Mouse (Mus musculus) kidney, postnatal 10 days (tissue): ENCODE data around the gene Hoxc4.
A peak's percentile ranks its signal among the peaks of the same experiment; 100 is the strongest.

ENCODE experiments used
- DNase-seq: peaks from one replicate; pipeline ENCODE4 v3.0.0; 2021; ENCODE audit warnings: mixed read lengths

The Hoxc4 gene

DNA sequence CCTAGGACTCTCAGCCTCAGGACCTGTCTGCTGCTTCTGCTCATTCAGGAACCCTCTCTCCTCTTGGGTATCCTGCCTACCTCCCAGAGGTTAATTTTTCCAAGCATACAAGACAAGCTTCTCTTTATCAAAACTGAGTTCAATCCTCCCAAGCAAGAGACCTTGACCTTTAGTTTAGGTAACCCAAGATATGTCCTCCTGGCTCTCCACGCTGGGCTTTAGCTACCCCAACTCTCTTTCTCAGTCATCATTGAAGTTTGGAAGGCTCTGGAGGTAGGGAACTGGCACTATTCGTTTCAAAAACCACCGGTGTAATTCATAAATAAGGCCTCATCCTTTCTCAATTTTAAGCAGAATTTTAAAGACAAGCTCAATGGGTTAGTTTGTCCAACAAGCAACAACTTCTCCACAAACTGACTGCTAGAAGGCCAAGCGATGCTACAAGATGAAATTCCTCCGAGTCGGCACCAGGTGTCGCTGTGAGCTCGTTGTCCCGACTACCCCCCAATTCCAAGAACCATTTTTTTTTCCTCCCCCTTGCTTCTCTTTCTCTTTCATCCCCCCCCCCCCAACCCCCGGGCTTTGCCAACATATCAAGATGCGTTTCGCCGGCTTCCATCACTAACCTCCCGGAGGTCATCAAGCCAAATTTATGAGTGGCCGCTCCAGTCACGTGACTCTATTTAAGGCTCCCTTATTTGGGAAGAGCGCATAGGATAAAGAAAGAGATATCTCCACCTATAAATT is 5.3 kb upstream of the Hoxc4 start:
- DNase-seq, result peak; percentile 78

DNA sequence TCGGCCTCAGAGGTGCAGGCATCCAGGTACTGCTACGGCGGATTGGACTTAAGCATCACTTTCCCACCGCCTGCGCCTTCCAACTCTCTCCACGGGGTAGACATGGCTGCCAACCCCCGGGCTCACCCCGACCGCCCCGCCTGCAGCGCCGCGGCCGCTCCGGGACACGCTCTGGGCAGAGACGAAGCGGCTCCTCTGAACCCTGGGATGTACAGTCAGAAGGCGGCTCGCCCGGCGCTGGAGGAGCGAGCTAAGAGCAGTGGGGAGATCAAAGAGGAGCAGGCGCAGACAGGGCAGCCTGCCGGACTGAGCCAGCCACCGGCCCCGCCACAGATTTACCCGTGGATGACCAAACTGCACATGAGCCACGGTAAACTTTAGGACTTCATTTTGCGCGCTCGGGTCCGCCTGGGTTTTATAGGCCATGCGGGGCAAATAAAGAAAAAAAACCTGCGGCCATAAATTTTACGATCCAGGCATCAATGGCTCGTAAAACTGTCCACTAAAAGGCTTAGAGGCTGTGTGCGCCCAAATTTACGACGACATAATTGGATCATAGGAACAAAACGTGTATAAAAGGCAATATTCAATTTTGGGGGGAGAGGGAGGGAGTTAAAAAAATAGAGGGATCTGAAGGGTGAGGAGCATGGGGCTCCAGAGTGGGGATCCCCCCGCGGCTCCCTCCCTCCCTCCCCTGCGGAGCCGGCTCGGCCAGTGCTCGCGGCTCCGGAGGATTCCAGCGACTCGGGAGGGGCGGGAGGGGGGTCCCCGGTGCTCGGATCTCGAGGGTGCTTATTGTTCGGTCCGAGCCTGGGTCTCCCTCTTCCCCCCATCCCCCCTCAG is 4.3 kb upstream of the Hoxc4 start:
- peak; percentile 79 for DNase-seq

- DNase-seq, result peak; percentile 59
Measured at GRCm38 (mm10) chr15:103015009-103015399, 3.7 kb upstream of the Hoxc4 start.

- peak; percentile 57 for DNase-seq
Measured at GRCm38 (mm10) chr15:103015406-103016166, 3.1 kb upstream of the Hoxc4 start.

- DNase-seq, result no peak
Measured at GRCm38 (mm10) chr15:103020899-103021418, 2.2 kb downstream of the Hoxc4 start.

DNA sequence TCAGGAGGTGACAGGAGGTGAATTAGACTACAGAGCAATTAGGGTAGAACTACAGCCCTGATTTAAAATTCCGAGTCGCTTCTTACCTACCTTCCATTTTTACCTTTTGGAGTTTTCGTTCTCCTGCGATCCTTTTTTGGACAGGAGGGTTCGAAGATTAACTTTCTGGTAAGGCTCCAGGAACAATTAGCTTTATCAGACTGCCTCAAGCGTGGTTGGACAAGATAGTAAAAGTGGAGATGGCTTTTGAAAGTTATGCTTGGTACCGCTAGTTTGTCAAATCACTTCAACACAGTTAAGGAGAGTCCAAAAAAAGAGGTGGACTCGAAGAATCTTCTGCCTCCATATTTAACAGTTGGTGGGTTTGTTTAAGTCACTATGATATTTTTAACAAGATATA is 2.8 kb downstream of the Hoxc4 start:
- no peak for DNase-seq

- DNase-seq, result no peak
Measured at GRCm38 (mm10) chr15:103024131-103024530, 5.4 kb downstream of the Hoxc4 start.

DNA sequence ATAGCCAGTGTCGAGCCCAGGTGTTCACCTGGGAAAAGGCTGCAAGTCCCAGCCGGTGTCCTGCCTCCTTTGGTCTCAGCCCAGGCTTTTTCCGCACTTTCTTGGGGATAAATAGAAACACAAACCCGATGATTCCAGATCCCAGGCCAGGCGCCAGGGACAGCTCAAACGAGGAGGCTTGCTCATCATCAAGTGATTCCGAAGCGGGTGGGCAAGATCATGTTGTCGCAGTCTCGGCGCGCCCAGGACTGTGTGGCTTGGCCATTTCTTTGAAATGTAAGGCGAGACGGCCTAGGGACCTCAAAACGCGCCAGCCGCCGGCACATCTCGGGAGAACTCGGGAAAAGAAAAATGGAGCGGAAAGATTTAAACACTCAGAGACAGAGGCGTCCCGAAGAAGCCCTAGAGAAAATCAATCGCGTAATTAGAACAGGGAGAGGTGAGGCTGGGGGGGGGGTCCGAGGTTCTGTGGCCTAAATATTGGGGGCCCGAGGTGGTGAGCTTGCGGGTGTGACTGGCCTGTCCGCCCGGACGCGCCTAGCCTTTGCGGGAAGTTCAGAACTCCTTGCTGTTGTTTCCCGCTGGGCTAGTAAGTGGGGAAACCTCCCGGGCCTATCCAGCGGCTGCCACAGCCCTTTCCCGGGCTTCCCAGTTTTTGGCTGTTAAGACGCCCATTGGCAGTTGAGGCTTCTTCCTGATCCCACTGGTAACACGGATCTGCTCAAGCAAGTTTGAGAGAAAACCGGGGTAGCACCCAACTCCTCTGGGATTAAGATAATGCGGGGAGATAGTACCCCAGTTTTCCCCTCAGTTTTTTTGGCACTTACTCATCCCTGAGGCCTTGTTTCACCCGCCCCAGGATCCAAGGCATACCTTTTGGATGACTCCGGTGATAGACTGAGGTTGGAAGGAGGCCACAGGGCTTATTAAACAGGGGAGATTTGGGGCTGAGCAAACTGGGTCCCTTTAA is 8.8 kb downstream of the Hoxc4 start:
- DNase-seq, result no peak

- no peak for DNase-seq
Measured at GRCm38 (mm10) chr15:103028916-103029512, 10.3 kb downstream of the Hoxc4 start.

GRCm38 (mm10) chr15:103030142-103030541 is 11.4 kb downstream of the Hoxc4 start:
- DNase-seq, result no peak

GRCm38 (mm10) chr15:103032167-103032566 is 13.4 kb downstream of the Hoxc4 start:
- no peak for DNase-seq

DNA sequence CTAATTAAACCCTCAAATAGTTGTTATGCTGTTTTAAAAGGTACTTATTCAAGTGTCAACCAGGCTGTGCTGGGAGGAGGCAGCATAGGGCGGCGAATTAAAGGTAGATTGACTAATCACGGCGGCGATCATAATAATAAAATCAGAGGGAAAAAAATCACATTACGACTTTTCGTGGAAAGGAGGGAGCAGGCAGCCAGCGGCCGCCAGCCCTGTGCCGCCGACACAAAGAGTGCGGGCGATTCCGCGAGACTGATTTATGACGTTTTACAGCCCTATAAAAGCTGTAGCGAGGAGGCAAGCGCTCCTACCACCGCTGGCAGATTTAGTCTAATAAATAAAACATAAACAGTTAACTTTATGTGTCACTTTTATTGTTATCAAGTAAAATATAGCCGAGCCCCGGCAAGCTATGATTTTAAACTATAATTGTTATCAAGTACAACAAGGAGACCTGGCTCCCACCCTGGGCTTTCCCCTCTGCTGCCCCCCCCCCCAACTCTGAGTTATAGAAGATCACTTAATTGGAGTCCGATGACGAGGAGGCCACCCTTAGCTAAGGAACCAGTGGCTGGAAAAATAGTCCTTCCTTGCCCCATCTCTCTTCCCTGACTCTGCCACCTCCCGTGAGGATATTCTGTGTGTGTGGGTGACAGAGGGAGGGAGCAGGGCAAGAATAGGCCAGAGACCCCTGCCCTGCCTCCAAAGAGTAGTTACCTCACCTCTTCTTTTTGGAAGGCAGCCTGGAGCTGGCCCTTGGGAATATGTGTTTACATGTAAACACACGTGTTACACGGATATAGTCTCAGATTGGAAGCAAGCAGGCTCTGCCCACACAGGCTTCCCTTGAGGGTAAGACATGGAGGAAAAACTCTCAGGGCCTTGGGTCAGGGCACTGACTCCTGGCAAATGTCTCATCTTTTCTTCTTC is 14.2 kb downstream of the Hoxc4 start:
- DNase-seq, result peak; percentile 56

GRCm38 (mm10) chr15:103034043-103034806 is 15.5 kb downstream of the Hoxc4 start:
- DNase-seq, result peak; percentile 53

- peak; percentile 53 for DNase-seq
Measured at GRCm38 (mm10) chr15:103034807-103035547, 16.2 kb downstream of the Hoxc4 start.

GRCm38 (mm10) chr15:103035548-103035881 is 16.8 kb downstream of the Hoxc4 start:
- no peak for DNase-seq

DNA sequence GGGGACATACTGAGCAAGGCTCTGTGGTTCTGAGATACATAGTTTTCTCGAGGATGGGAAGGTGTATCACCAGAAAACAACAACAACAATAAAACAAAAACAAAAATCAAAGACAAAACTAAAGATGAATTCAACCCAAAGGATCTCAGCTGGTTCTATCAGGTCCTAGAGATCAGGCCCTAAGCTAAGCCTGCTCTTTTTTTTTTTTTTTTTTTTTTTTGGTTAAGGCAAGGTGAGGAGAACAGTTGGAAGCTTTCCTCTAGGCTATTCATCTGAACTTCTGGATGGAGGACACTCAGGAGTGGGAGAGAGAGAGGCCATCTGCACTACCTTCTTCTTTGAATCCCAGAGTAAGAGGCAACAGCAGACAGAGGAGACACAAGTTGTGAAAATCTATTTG is 18.8 kb downstream of the Hoxc4 start:
- no peak for DNase-seq

GRCm38 (mm10) chr15:103038701-103039480 is 20.2 kb downstream of the Hoxc4 start:
- DNase-seq, result no peak

DNA sequence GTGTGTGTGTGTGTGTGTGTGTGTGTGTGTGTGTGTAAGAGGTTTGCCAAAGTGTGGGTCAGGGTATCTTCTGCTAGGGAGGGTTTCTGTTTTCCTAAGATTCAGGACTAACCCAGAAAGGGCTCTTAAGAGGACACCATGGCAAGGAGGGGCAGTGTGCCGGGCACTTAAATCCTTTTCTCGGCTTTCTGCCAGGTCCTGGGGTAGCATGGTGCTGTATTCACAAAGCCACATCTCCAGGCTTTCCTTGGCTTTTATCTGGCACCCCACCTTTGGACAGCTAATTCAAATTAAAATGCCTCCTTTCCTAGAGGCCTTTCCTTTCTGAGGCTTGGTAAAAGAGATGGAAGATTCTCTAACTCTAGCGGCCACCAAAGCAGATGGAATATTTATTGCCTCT is 20.9 kb downstream of the Hoxc4 start:
- DNase-seq, result no peak
